Mouse (Mus musculus): Measurements from ENCODE around the gene Ttc27. TPM values are rescaled to one million over a fixed set of nuclear protein-coding genes. Genes with fewer than 3 reads are reported as not detected.
A peak's percentile ranks its signal among the peaks of the same experiment; 100 is the strongest.
"Not testable (repeated sequence)": the region's sequence is repeated elsewhere in the genome, so short reads cannot be mapped to it uniquely, and the experiment has no call there.

Gene Ttc27
- polyA plus RNA-seq (2016; fragmentation: Nextera tagmentation; extraction: Ambion mirVana): 19.5 and 22.1 TPM in 2 replicates

DNA sequence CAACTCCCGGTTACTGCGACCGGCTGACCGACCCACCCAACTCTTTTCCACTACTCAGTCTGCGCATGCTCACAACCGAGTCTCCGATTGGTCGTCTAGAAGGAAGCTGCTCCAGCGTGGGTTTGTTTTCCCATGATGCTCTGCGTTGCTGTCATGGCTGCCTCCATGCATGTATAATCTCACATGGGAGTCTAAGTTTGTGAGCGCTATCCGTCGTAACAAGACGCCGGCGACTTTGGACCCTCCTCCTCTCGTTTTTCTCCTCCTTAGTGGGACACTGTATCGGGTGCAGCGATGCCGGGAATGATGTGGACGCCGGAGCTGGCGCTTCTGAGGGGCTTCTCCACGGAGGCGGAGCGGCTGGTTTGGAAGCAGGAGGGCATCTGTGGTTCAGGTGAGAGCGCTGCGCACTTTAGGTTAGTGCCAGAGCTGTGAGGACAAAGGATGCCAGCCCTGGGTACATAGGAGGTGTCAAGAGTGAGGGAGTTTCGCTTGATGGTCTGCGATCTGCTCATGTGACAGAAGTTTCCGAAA is at the start of gene Ttc27:
Ttc27 (plus strand) TSS at position 115 of the 534 bp plus-strand sequence.
- peak within 1 kb of the TSS; percentile 83 for H3K4me2 ChIP-seq (replicated peaks)
- no peak within 1 kb of the TSS for H3K27ac ChIP-seq (replicated peaks)
- peaks cover 9% of the 10 kb centered on the region for H3K4me1 ChIP-seq
- H3K9ac ChIP-seq (replicated peaks): peak within 1 kb of the TSS; percentile 68
- H3K36me3 ChIP-seq: 0 out of 2 replicates have a peak, but pooled peaks cover 11% of the 10 kb centered on the region
- H3K4me3 ChIP-seq: peak within 1 kb of the TSS; percentile 83
- no peaks in the 10 kb centered on the region for H3K9me3 ChIP-seq
- H3K27me3 ChIP-seq: peaks cover 10% of the 10 kb centered on the region
- ATAC-seq (ENCODE audit: low FRiP score, low read depth): peak; percentile 87
- WGBS: 1% methylated on average over 31 of the region's 31 CpGs

DNA sequence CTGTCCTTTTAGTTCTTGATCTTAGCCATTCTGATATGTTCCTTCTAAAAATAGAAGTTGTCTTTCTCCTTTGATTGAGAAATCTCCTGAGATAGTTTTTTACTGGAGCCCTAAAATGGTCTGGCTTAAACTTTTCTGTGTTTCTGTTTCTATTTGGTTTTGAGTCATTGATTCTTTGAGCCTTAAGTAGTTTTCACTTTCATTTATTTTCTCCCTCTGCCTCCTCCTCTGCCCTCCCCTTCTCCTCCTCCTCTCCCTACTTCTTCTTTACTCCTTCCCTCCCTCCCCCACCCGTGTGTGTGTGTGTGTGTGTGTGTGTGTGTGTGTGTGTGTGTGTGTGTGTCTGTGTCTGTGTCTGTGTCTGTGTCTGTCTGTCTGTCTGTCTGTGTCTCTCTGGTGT is 49.5 kb upstream of the Ttc27 start:
- H3K4me1 ChIP-seq: no peaks in the 10 kb centered on the region
- no peaks in the 10 kb centered on the region for H3K9me3 ChIP-seq
- 100% methylated on average over 1 of the region's 1 CpGs for WGBS
- no peaks in the 10 kb centered on the region for H3K27me3 ChIP-seq
- no peak overlapping the region for H3K4me3 ChIP-seq
- no peak for ATAC-seq (ENCODE audit: low FRiP score, low read depth)
- H3K27ac ChIP-seq (replicated peaks): no peak overlapping the region
- peaks cover 60% of the 10 kb centered on the region for H3K36me3 ChIP-seq
- no peak overlapping the region for H3K9ac ChIP-seq (replicated peaks)
- no peak overlapping the region for H3K4me2 ChIP-seq (replicated peaks)

DNA sequence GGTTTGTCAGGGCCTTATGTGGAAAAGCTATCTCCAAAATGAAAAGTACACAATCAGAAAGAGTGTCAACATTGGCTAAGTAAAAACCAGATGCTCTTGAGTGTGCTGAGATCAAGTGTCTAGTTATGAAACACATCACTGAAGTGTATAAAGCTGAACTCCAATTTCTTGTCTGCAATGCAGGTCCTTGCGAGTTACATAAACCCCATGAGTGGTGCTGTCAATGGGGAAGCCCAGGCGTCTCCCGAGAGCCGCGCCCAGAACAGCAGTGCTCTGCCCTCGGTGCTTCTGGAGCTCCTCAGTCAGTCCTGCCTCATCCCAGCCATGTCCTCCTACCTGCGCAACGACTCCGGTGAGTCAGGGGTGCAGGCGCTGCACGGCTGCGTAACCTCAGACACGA is 47.5 kb upstream of the Ttc27 start:
- no peak overlapping the region for H3K9ac ChIP-seq (replicated peaks)
- H3K27ac ChIP-seq (replicated peaks): no peak overlapping the region
- no peak overlapping the region for H3K4me2 ChIP-seq (replicated peaks)
- no peaks in the 10 kb centered on the region for H3K4me1 ChIP-seq
- no peak for ATAC-seq (ENCODE audit: low FRiP score, low read depth)
- no peaks in the 10 kb centered on the region for H3K27me3 ChIP-seq
- 92% methylated on average over 13 of the region's 13 CpGs for WGBS
- no peak overlapping the region for H3K4me3 ChIP-seq
- H3K9me3 ChIP-seq: no peaks in the 10 kb centered on the region
- H3K36me3 ChIP-seq: peaks cover 44% of the 10 kb centered on the region

DNA sequence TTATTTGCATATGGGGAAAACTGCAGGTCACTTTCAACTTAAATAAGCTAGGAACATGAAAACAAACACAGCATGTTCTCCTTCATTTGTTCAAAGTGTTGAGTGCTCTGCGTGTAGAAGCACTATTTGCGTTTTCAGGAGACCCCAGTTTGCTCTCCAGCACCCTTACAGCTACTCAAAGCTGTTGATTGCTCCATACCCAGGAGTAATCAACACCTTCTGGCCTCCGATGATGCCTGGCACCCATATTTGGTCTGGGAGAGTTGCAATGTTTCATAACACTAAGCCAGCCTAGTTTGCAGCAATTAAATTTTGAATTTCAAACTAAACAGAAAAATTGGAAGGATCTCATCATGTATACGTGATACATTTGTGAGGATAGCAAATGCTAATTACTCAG is 45.1 kb upstream of the Ttc27 start:
- 91% methylated on average over 4 of the region's 4 CpGs for whole genome bisulfite sequencing
- no peaks in the 10 kb centered on the region for H3K9me3 ChIP-seq
- no peaks in the 10 kb centered on the region for H3K27me3 ChIP-seq
- no peak overlapping the region for H3K4me2 ChIP-seq (replicated peaks)
- H3K9ac ChIP-seq (replicated peaks): no peak overlapping the region
- ATAC-seq (ENCODE audit: low FRiP score, low read depth): no peak
- peaks cover 44% of the 10 kb centered on the region for H3K36me3 ChIP-seq
- no peak overlapping the region for H3K27ac ChIP-seq (replicated peaks)
- H3K4me3 ChIP-seq: no peak overlapping the region
- H3K4me1 ChIP-seq: no peaks in the 10 kb centered on the region

DNA sequence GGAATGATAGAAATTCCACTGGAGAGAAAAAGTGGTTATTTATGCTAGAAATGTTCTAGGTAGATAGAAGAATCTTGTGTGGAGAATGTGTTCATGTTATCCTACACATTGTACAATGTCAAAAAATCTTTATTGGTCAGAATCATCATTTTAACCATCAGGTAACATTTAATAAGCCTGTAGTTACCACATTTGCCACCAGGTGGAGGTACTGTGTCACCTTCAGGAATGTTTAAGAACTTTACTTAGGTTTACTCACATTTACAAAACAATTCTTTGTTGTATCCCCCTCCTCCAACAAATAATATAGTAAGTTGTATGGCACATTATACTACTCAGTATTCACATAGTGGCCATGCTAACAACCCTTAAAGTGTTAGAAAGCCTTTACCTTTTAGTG is 44.3 kb upstream of the Ttc27 start:
- H3K9me3 ChIP-seq: no peaks in the 10 kb centered on the region
- peaks cover 49% of the 10 kb centered on the region for H3K36me3 ChIP-seq

DNA sequence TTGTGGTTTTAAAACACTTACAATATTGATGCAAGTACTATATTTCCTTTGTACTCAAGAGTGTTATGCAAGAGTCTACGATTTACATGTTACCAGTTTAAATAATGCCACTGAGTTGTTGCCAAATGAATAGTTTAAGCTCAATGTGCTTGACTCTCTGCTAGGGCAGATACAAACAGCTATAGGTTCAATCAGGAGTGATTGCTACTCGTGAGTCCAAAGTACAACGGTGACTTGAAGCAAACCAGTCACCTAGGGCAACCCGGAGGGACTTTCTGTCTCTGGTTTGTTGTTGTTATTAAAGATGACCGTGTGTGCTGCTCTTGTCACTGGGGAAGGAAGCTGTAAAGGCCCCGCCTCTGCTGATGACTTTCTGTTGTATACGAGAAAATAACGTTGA is 39.5 kb upstream of the Ttc27 start:
- no peak for ATAC-seq (ENCODE audit: low FRiP score, low read depth)
- H3K27me3 ChIP-seq: no peaks in the 10 kb centered on the region
- H3K4me3 ChIP-seq: no peak overlapping the region
- H3K27ac ChIP-seq (replicated peaks): no peak overlapping the region
- no peak overlapping the region for H3K4me2 ChIP-seq (replicated peaks)
- H3K4me1 ChIP-seq: no peaks in the 10 kb centered on the region
- H3K9me3 ChIP-seq: no peaks in the 10 kb centered on the region
- 95% methylated on average over 8 of the region's 8 CpGs for WGBS
- H3K9ac ChIP-seq (replicated peaks): no peak overlapping the region
- H3K36me3 ChIP-seq: peaks cover 41% of the 10 kb centered on the region

More for the DNA sequence above, 44.3 kb upstream of the Ttc27 start:
- H3K27ac ChIP-seq (replicated peaks): no peak overlapping the region
- no peak for ATAC-seq (ENCODE audit: low FRiP score, low read depth)
- H3K4me3 ChIP-seq: no peak overlapping the region
- no peaks in the 10 kb centered on the region for H3K4me1 ChIP-seq
- H3K4me2 ChIP-seq (replicated peaks): no peak overlapping the region
- no peaks in the 10 kb centered on the region for H3K27me3 ChIP-seq
- no peak overlapping the region for H3K9ac ChIP-seq (replicated peaks)

DNA sequence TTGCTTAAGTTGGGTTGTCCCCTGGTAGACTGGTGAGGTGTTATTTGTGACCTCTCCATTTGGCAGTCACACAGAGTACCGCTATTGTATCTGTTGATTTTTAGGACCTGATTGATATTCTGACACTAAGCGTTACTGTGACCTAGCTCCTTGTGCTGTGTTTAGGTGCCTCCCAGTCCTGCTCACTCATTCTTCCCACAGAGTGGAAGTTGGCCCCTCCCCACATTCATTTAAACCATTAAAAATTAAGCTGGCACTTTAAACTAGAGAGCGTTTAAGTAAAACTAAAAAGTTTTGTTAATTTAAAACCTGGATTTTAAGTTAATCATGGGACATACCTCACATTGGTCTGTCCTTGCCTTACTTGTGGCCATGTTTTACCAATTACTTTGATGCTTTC is 32.6 kb upstream of the Ttc27 start:
- Histone ChIP-seq H3K9me3 (no peaks in the 10 kb centered on the region), H3K27me3 (no peaks in the 10 kb centered on the region), H3K4me3 (no peak overlapping the region), H3K9ac (replicated peaks) (no peak overlapping the region), H3K4me2 (replicated peaks) (no peak overlapping the region), H3K4me1 (no peaks in the 10 kb centered on the region), H3K36me3 (peaks cover 24% of the 10 kb centered on the region), H3K27ac (replicated peaks) (no peak overlapping the region)
- ATAC-seq (ENCODE audit: low FRiP score, low read depth): no peak
- 89% methylated on average over 3 of the region's 3 CpGs for WGBS

DNA sequence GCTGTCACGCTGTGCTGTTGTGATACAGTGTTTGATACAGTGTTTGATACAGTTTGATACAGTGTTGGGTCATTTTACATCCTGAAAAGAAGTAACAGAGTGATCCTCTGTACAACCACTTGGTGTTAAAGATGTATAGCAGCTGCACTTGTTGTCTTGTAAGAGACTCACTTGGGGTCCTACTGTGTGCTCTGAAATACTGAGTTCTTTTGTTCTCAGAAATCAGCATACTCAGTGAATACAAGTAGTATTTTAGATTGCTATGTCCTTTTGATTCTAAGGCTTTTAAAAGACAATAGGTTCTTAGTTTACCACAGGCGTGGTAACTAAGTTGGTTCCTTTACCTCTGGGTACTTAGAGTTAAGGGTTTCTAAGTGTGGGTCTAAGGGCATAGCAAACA is 29.0 kb upstream of the Ttc27 start:
- no peak overlapping the region for H3K27ac ChIP-seq (replicated peaks)
- H3K4me2 ChIP-seq (replicated peaks): no peak overlapping the region
- no peak overlapping the region for H3K9ac ChIP-seq (replicated peaks)
- no peaks in the 10 kb centered on the region for H3K9me3 ChIP-seq
- no peak overlapping the region for H3K4me3 ChIP-seq
- no peaks in the 10 kb centered on the region for H3K4me1 ChIP-seq
- 97% methylated on average over 2 of the region's 2 CpGs for WGBS
- H3K27me3 ChIP-seq: no peaks in the 10 kb centered on the region
- no peak for ATAC-seq (ENCODE audit: low FRiP score, low read depth)
- peaks cover 45% of the 10 kb centered on the region for H3K36me3 ChIP-seq

DNA sequence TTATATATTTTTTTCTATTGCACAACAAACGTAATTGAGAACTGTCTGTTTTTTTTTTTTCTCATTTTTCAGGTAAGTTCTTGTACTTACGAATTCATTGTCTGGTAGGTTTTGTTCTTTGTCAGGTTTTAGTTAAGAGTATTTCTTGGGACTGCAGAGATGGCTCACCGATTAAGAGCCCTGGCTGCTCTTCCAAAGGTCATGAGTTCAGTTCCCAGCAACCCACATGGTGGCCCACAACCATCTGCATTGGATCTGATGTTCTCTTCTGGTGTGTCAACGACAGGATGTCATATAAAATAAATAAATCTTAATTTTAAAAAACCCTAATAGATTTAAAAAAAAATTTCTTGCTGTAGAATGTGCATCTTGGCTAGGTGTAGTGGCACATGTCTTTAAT is 28.1 kb upstream of the Ttc27 start:
- peaks cover 49% of the 10 kb centered on the region for H3K36me3 ChIP-seq
- WGBS: 92% methylated on average over 4 of the region's 4 CpGs
- no peak for ATAC-seq (ENCODE audit: low FRiP score, low read depth)

DNA sequence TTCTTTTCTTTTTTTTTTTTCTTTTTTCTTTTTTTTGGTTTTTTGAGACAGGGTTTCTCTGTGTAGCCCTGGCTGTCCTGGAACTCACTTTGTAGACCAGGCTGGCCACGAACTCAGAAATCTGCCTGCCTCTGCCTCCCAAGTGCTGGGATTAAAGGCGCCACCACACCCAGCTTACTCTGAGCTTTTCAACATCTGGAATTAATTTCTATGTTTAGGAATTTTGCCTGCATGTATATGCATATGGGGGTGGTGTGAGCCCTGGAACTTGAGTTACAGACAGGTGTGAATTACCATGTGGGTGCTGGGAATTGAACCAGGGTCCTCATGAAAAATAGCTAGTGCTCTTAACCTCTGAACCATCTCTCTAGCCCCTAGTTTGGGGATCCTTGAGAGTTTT is 15.9 kb upstream of the Ttc27 start:
- H3K36me3 ChIP-seq: peaks cover 68% of the 10 kb centered on the region
- H3K4me1 ChIP-seq; H3K9me3 ChIP-seq; H3K4me3 ChIP-seq; H3K4me2 ChIP-seq (replicated peaks); ATAC-seq (ENCODE audit: low FRiP score, low read depth); H3K27me3 ChIP-seq; H3K27ac ChIP-seq (replicated peaks); H3K9ac ChIP-seq (replicated peaks): not testable (repeated sequence)
- WGBS: 99% methylated on average over 2 of the region's 2 CpGs

More for the DNA sequence above, 28.1 kb upstream of the Ttc27 start:
- no peak overlapping the region for H3K4me2 ChIP-seq (replicated peaks)
- no peaks in the 10 kb centered on the region for H3K9me3 ChIP-seq
- H3K9ac ChIP-seq (replicated peaks): no peak overlapping the region
- no peaks in the 10 kb centered on the region for H3K27me3 ChIP-seq
- no peak overlapping the region for H3K27ac ChIP-seq (replicated peaks)
- no peak overlapping the region for H3K4me3 ChIP-seq
- no peaks in the 10 kb centered on the region for H3K4me1 ChIP-seq

DNA sequence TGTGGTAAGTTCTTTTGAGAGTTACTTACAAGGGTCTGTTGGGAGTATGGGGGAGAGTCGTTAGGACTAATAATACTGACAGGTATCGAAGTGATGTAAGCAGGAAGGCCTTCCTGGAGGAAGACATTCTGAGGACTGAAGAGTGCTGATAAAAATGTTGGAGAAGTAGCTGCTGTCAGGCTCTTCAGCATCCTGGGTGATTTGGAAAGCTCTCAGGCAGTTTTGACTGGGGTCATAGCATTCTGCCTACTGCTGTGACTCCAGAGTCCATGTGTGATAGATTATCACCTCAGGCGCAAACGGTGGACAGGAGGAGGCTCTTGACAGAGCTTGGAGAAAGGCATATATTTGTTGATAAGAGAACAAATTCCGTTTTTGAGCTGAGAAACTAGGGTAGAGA is 12.1 kb upstream of the Ttc27 start:
- no peak overlapping the region for H3K4me2 ChIP-seq (replicated peaks)
- H3K27ac ChIP-seq (replicated peaks): no peak overlapping the region
- WGBS: 93% methylated on average over 5 of the region's 5 CpGs
- H3K36me3 ChIP-seq: peaks cover 31% of the 10 kb centered on the region
- no peaks in the 10 kb centered on the region for H3K27me3 ChIP-seq
- no peaks in the 10 kb centered on the region for H3K9me3 ChIP-seq
- ATAC-seq (ENCODE audit: low FRiP score, low read depth): no peak
- no peak overlapping the region for H3K4me3 ChIP-seq
- no peak overlapping the region for H3K9ac ChIP-seq (replicated peaks)
- H3K4me1 ChIP-seq: no peaks in the 10 kb centered on the region

DNA sequence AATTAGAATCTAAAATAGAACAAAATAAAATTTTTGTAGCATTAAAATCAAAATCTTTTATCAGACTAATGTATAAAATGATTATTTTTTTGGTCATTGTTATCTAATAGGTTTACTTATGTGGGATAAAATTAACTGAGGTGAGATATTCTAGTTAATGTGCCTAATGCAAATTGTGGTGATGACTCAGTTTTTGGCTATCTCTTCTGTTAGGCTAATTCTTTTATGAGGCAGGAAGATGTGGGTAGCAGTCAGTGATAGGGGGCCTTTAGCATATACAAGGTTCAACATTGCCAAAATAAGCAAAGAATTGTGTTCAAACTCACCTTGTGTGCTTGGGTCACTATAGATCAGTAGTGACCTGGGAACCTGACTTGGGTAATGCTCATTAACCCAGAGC is 10.9 kb upstream of the Ttc27 start:
- Histone ChIP-seq H3K36me3 (peaks cover 21% of the 10 kb centered on the region), H3K4me3 (no peak overlapping the region), H3K27me3 (no peaks in the 10 kb centered on the region), H3K4me2 (replicated peaks) (no peak overlapping the region), H3K9ac (replicated peaks) (no peak overlapping the region), H3K9me3 (no peaks in the 10 kb centered on the region), H3K27ac (replicated peaks) (no peak overlapping the region), H3K4me1 (no peaks in the 10 kb centered on the region)
- ATAC-seq (ENCODE audit: low FRiP score, low read depth): no peak

DNA sequence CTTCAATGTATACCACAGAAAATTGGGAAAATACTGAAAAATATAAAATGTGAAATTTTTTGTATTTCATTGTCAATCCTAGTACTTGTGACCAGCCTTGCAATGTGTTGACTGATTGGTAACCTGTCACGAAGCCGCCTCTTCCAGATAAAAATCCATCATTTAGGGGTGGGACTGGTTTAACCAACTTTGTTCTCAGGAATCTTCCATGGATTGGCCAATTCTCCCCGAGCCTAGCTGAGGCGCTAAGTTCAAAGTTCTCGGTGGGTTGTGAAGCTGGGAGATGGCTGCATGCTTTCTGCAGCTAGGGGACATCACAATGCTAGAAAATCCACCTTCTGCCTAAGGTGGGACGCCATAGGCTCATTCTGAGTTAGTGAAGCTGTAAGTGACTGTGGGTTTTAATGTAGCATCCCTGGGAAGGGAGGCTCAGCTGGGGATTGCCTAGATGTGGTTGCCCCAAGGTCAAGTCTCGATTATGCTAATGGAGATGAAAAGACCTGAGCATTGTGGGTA is 9.8 kb upstream of the Ttc27 start:
- Histone ChIP-seq H3K27me3 (no peaks in the 10 kb centered on the region), H3K4me3 (no peak overlapping the region), H3K9me3 (no peaks in the 10 kb centered on the region), H3K9ac (replicated peaks) (no peak overlapping the region), H3K27ac (replicated peaks) (no peak overlapping the region), H3K4me1 (no peaks in the 10 kb centered on the region), H3K4me2 (replicated peaks) (no peak overlapping the region), H3K36me3 (peaks cover 14% of the 10 kb centered on the region; the same call in 1 of the 2 replicates)
- ATAC-seq (ENCODE audit: low FRiP score, low read depth): no peak
- WGBS: 87% methylated on average over 7 of the region's 7 CpGs
